Mouse (Mus musculus): Measurements from ENCODE around the gene Cdc5l. TPM values are rescaled to one million over a fixed set of nuclear protein-coding genes. Genes with fewer than 3 reads are reported as not detected.
"Not testable (repeated sequence)": the region's sequence is repeated elsewhere in the genome, so short reads cannot be mapped to it uniquely, and the experiment has no call there.

Gene Cdc5l
- polyA plus RNA-seq, 1 experiment from 2014 or later, result 70.6 TPM

GRCm38 (mm10) chr17:45411617-45412016, 21.9 kb downstream of the Cdc5l start:
- 96% methylated on average over 2 of the region's 2 CpGs for WGBS
- ATAC-seq; H3K4me1 ChIP-seq (ENCODE audit: control insufficient read depth, insufficient read depth, low read length); H3K4me3 ChIP-seq (ENCODE audit: low read depth, low read length); DNase-seq (ENCODE audit: low spot score); H3K9me3 ChIP-seq (replicated peaks; ENCODE audit: control insufficient read depth, low read length); H3K4me2 ChIP-seq (ENCODE audit: low read length); H3K27ac ChIP-seq (ENCODE audit: low read depth, low read length); H3K9ac ChIP-seq (ENCODE audit: low read length); H3K27me3 ChIP-seq (replicated peaks; ENCODE audit: control insufficient read depth, insufficient read depth, low read length): not testable (repeated sequence)
- H3K36me3 ChIP-seq (ENCODE audit: control insufficient read depth, insufficient read depth, low read length), result peaks cover 90% of the 10 kb centered on the region

GRCm38 (mm10) chr17:45408719-45409118, 24.8 kb downstream of the Cdc5l start:
- ATAC-seq (no peak), DNase-seq (ENCODE audit: low spot score) (no peak)
- H3K4me3 ChIP-seq (ENCODE audit: low read depth, low read length), result no peak overlapping the region
- no peaks in the 10 kb centered on the region for H3K9me3 ChIP-seq (replicated peaks; ENCODE audit: control insufficient read depth, low read length)
- H3K4me1 ChIP-seq (ENCODE audit: control insufficient read depth, insufficient read depth, low read length), result no peaks in the 10 kb centered on the region
- WGBS, result 95% methylated on average over 2 of the region's 2 CpGs
- H3K36me3 ChIP-seq (ENCODE audit: control insufficient read depth, insufficient read depth, low read length), result peaks cover 88% of the 10 kb centered on the region
- no peak overlapping the region for H3K9ac ChIP-seq (ENCODE audit: low read length)
- no peak overlapping the region for H3K4me2 ChIP-seq (ENCODE audit: low read length)
- no peaks in the 10 kb centered on the region for H3K27me3 ChIP-seq (replicated peaks; ENCODE audit: control insufficient read depth, insufficient read depth, low read length)
- no peak overlapping the region for H3K27ac ChIP-seq (ENCODE audit: low read depth, low read length)

GRCm38 (mm10) chr17:45406281-45406680, 27.3 kb downstream of the Cdc5l start:
- H3K27me3 ChIP-seq (replicated peaks; ENCODE audit: control insufficient read depth, insufficient read depth, low read length), result no peaks in the 10 kb centered on the region
- DNase-seq (ENCODE audit: low spot score) (peak; percentile 8), ATAC-seq (no peak)
- H3K4me1 ChIP-seq (ENCODE audit: control insufficient read depth, insufficient read depth, low read length), result no peaks in the 10 kb centered on the region
- no peaks in the 10 kb centered on the region for H3K9me3 ChIP-seq (replicated peaks; ENCODE audit: control insufficient read depth, low read length)
- 93% methylated on average over 10 of the region's 10 CpGs for WGBS
- H3K9ac ChIP-seq (ENCODE audit: low read length), result no peak overlapping the region
- H3K4me3 ChIP-seq (ENCODE audit: low read depth, low read length), result no peak overlapping the region
- no peak overlapping the region for H3K4me2 ChIP-seq (ENCODE audit: low read length)
- H3K36me3 ChIP-seq (ENCODE audit: control insufficient read depth, insufficient read depth, low read length), result peaks cover 76% of the 10 kb centered on the region
- no peak overlapping the region for H3K27ac ChIP-seq (ENCODE audit: low read depth, low read length)

- ATAC-seq (peak; percentile 58; the same call in 1 of the 2 replicates), DNase-seq (ENCODE audit: low spot score) (peak; percentile 86)
- Histone ChIP-seq H3K9me3 (replicated peaks; ENCODE audit: control insufficient read depth, low read length) (no peaks in the 10 kb centered on the region), H3K4me3 (ENCODE audit: low read depth, low read length) (no peak overlapping the region), H3K4me1 (ENCODE audit: control insufficient read depth, insufficient read depth, low read length) (no peaks in the 10 kb centered on the region), H3K9ac (ENCODE audit: low read length) (no peak overlapping the region), H3K4me2 (ENCODE audit: low read length) (no peak overlapping the region), H3K36me3 (ENCODE audit: control insufficient read depth, insufficient read depth, low read length) (peaks cover 55% of the 10 kb centered on the region), H3K27me3 (replicated peaks; ENCODE audit: control insufficient read depth, insufficient read depth, low read length) (no peaks in the 10 kb centered on the region), H3K27ac (ENCODE audit: low read depth, low read length) (no peak overlapping the region)
- 4% methylated on average over 3 of the region's 3 CpGs for WGBS
Measured at GRCm38 (mm10) chr17:45403207-45403606, 30.3 kb downstream of the Cdc5l start.

GRCm38 (mm10) chr17:45402601-45403000, 30.9 kb downstream of the Cdc5l start:
- H3K4me2 ChIP-seq (ENCODE audit: low read length), result no peak overlapping the region
- no peak overlapping the region for H3K9ac ChIP-seq (ENCODE audit: low read length)
- no peak overlapping the region for H3K4me3 ChIP-seq (ENCODE audit: low read depth, low read length)
- H3K27me3 ChIP-seq (replicated peaks; ENCODE audit: control insufficient read depth, insufficient read depth, low read length), result no peaks in the 10 kb centered on the region
- no peaks in the 10 kb centered on the region for H3K9me3 ChIP-seq (replicated peaks; ENCODE audit: control insufficient read depth, low read length)
- H3K27ac ChIP-seq (ENCODE audit: low read depth, low read length), result no peak overlapping the region
- no peak for ATAC-seq
- no peak for DNase-seq (ENCODE audit: low spot score)
- 81% methylated on average over 3 of the region's 3 CpGs for WGBS
- no peaks in the 10 kb centered on the region for H3K4me1 ChIP-seq (ENCODE audit: control insufficient read depth, insufficient read depth, low read length)
- H3K36me3 ChIP-seq (ENCODE audit: control insufficient read depth, insufficient read depth, low read length), result peaks cover 55% of the 10 kb centered on the region

- Histone ChIP-seq H3K4me1 (ENCODE audit: control insufficient read depth, insufficient read depth, low read length) (no peaks in the 10 kb centered on the region), H3K4me3 (ENCODE audit: low read depth, low read length) (no peak overlapping the region), H3K4me2 (ENCODE audit: low read length) (no peak overlapping the region), H3K9me3 (replicated peaks; ENCODE audit: control insufficient read depth, low read length) (no peaks in the 10 kb centered on the region), H3K27me3 (replicated peaks; ENCODE audit: control insufficient read depth, insufficient read depth, low read length) (no peaks in the 10 kb centered on the region), H3K36me3 (ENCODE audit: control insufficient read depth, insufficient read depth, low read length) (peaks cover 51% of the 10 kb centered on the region), H3K9ac (ENCODE audit: low read length) (no peak overlapping the region), H3K27ac (ENCODE audit: low read depth, low read length) (no peak overlapping the region)
- ATAC-seq, result no peak
- 98% methylated on average over 1 of the region's 1 CpGs for WGBS
- DNase-seq (ENCODE audit: low spot score), result no peak
Measured at GRCm38 (mm10) chr17:45402126-45402525, 31.4 kb downstream of the Cdc5l start.

- DNase-seq (ENCODE audit: low spot score), result no peak
- ATAC-seq, result no peak
- WGBS, result 95% methylated on average over 5 of the region's 5 CpGs
- no peak overlapping the region for H3K9ac ChIP-seq (ENCODE audit: low read length)
- H3K36me3 ChIP-seq (ENCODE audit: control insufficient read depth, insufficient read depth, low read length), result peaks cover 43% of the 10 kb centered on the region
- no peaks in the 10 kb centered on the region for H3K9me3 ChIP-seq (replicated peaks; ENCODE audit: control insufficient read depth, low read length)
- H3K4me3 ChIP-seq (ENCODE audit: low read depth, low read length), result no peak overlapping the region
- H3K27ac ChIP-seq (ENCODE audit: low read depth, low read length), result no peak overlapping the region
- H3K4me1 ChIP-seq (ENCODE audit: control insufficient read depth, insufficient read depth, low read length), result no peaks in the 10 kb centered on the region
- H3K4me2 ChIP-seq (ENCODE audit: low read length), result no peak overlapping the region
- H3K27me3 ChIP-seq (replicated peaks; ENCODE audit: control insufficient read depth, insufficient read depth, low read length), result no peaks in the 10 kb centered on the region
Measured at GRCm38 (mm10) chr17:45401126-45401905, 32.2 kb downstream of the Cdc5l start.

- no peak overlapping the region for H3K9ac ChIP-seq (ENCODE audit: low read length)
- no peak for DNase-seq (ENCODE audit: low spot score)
- H3K4me2 ChIP-seq (ENCODE audit: low read length), result no peak overlapping the region
- H3K4me3 ChIP-seq (ENCODE audit: low read depth, low read length), result no peak overlapping the region
- no peaks in the 10 kb centered on the region for H3K9me3 ChIP-seq (replicated peaks; ENCODE audit: control insufficient read depth, low read length)
- WGBS, result 93% methylated on average over 2 of the region's 2 CpGs
- no peak for ATAC-seq
- no peaks in the 10 kb centered on the region for H3K27me3 ChIP-seq (replicated peaks; ENCODE audit: control insufficient read depth, insufficient read depth, low read length)
- peaks cover 32% of the 10 kb centered on the region for H3K36me3 ChIP-seq (ENCODE audit: control insufficient read depth, insufficient read depth, low read length)
- H3K27ac ChIP-seq (ENCODE audit: low read depth, low read length), result no peak overlapping the region
- no peaks in the 10 kb centered on the region for H3K4me1 ChIP-seq (ENCODE audit: control insufficient read depth, insufficient read depth, low read length)
Measured at GRCm38 (mm10) chr17:45398021-45398420, 35.5 kb downstream of the Cdc5l start.

GRCm38 (mm10) chr17:45397541-45397940, 36.0 kb downstream of the Cdc5l start:
- 80% methylated on average over 3 of the region's 3 CpGs for WGBS
- no peak for DNase-seq (ENCODE audit: low spot score)
- no peak overlapping the region for H3K9ac ChIP-seq (ENCODE audit: low read length)
- no peaks in the 10 kb centered on the region for H3K4me1 ChIP-seq (ENCODE audit: control insufficient read depth, insufficient read depth, low read length)
- no peak overlapping the region for H3K4me2 ChIP-seq (ENCODE audit: low read length)
- no peak overlapping the region for H3K4me3 ChIP-seq (ENCODE audit: low read depth, low read length)
- no peak overlapping the region for H3K27ac ChIP-seq (ENCODE audit: low read depth, low read length)
- peaks cover 34% of the 10 kb centered on the region for H3K36me3 ChIP-seq (ENCODE audit: control insufficient read depth, insufficient read depth, low read length)
- no peaks in the 10 kb centered on the region for H3K9me3 ChIP-seq (replicated peaks; ENCODE audit: control insufficient read depth, low read length)
- no peaks in the 10 kb centered on the region for H3K27me3 ChIP-seq (replicated peaks; ENCODE audit: control insufficient read depth, insufficient read depth, low read length)
- ATAC-seq, result no peak
